Mouse (Mus musculus): ENCODE measurements around the gene Dnph1.

GRCm38 (mm10) chr17:46497956-46498355 is 1.4 kb downstream of the Dnph1 start:
- TF ChIP-seq CTCF (IDR thresholded peaks at IDR 0.05; ENCODE audit: low read depth) = no peak
- no peak for TF ChIP-seq EP300 (IDR thresholded peaks at IDR 0.05; ENCODE audit: low read depth)
